Mouse (Mus musculus): ENCODE data around the gene Abca13.
"Not testable (repeated sequence)": the region's sequence is repeated elsewhere in the genome, so short reads cannot be mapped to it uniquely, and the experiment has no call there.

Abca13 gene

DNA sequence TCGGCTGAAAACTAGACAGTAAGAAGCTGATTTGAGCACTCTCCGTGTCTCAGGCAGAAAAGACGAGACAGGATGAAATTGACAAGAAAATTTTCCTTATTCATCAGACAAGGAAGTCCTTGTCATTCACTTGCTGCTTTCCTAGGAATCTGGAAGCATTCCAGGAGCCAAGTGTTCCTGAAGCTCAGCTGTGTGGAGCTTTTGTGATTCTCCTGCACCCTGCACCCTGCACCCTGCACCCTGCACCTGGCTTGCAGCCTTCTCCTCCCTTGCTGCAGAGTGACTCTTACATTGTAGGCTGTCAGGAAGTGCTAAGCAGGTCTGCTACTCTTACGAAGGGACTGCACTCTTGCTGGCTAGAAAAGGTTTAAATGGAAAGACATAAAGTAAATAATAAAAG, 249.4 kb downstream of the Abca13 start:
- in situ Hi-C loops (cut with MboI; ENCODE audit: low pct_unique_long_range_greater_than_20kb in 1 of 2, low sequenced_read_pairs in 2 of 2, unreplicated experiment in 1 of 2), result no loop called here

DNA sequence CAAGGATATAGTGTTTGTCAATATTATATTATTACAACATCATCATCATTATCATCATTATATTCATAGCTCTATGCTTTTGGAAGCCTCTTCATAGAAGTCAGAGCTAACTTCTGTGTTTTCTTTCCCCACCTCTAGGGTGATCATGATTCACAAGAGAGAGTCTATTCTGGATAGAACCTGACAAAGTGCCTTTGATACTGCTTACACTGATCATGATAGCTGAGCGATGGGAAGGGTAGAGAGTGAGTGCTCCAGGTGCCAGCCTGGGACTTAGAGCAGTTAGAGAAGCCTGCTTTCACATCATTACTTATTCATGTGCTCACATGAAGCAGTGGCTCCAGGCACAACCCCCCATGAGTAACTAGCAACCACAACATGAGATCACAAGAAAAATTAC, 280.7 kb downstream of the Abca13 start:
- in situ Hi-C loops (cut with MboI; ENCODE audit: low pct_unique_long_range_greater_than_20kb in 1 of 2, low sequenced_read_pairs in 2 of 2, unreplicated experiment in 1 of 2), result no loop called here

DNA sequence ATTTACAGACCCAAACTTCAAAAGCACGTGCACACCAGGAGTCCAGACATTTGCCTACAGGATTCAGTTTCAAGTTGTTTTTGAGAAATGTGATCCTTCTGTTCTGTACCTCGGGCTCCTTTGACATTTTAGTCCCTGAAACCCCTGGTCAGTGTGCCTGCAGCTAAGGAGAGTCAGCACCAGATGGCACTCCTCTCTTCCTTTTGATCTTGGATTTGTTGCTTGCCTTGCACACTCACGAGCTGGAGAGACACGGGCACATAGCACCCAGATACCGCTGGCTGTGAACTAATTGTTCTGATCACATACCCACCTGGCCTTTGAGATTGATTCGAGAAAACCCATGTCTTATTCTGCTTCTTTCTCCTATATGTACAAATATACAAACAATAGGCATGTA, 289.8 kb downstream of the Abca13 start:
- in situ Hi-C loops (cut with MboI; ENCODE audit: low pct_unique_long_range_greater_than_20kb in 1 of 2, low sequenced_read_pairs in 2 of 2, unreplicated experiment in 1 of 2), result no loop called here

DNA sequence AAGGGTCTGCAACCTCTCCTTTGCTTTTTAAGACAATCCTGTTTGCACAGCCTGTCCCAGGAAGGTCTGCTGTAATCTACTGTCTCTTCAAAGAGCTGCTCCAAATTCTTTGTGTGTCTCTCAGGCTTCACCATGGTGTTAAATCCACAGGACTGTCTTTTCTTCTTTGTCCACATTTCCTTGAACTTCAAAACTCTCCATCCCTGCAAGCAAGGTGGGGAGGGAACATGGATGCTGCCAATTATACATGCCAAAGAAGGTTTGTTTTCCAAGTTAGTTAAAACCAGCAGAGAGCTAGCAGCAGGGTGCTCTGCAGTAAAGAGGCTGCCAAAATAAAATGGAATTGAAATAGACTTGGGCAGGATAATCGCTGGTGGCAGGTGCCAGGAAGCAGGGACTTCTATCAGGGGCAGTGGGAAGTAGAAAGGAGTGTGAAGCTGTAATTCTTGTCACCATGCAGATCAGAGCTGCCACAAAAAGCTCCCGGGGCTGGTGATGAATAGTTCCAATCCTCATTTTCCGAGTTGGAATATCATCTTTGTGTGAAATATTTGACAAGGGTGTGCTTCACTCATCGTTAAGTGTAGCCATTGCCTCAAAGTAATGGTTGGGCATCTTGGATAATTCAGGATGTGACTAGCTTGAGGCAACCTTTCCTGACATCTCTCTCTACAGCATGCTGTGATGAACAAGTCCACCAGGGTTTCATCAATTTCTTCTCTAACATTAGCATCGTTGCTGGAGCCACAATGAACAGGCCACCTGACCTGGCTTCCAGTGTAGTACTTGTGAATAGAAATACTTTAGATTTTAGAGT, 308.8 kb downstream of the Abca13 start:
- in situ Hi-C loops (cut with MboI; ENCODE audit: low pct_unique_long_range_greater_than_20kb in 1 of 2, low sequenced_read_pairs in 2 of 2, unreplicated experiment in 1 of 2), result no loop called here

DNA sequence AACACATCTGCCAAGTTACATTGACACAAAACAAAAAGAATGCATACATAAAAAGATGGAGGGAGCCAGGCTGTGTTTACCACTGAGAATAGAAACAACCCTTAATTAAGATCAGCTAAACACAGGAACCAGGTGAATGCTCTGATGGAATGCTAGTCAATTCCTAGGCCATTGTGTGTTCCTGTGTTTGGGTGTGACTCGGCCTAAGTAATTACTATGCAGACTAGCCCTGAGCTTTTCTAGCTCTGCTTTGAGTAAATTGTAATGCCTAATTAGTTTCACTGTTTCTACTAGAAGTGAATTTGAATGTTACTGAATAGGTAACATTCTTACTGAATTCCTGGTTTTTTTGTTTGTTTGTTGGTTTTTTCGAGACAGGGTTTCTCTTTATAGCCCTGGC, 323.2 kb downstream of the Abca13 start:
- in situ Hi-C loops (cut with MboI; ENCODE audit: low pct_unique_long_range_greater_than_20kb in 1 of 2, low sequenced_read_pairs in 2 of 2, unreplicated experiment in 1 of 2), result not testable (repeated sequence)

DNA sequence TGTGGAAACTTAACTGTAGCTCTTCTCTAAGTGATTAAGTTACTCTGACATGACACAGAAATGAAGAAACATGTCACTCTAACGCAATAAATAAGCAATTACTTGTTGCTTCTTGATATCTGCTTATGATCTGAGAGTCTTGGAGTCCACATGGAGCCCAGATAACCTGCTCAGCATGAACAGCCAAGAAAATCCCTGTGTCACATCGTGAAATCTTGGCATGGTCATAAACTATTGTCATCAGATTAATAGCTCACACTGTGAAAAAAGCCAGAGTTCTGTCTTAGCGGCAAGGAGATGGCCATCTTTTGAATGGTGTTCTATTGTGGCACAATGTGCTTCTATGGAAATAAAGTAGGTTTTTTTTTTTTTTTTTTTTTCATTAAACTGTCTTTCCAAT, 336.8 kb downstream of the Abca13 start:
- in situ Hi-C loops (cut with MboI; ENCODE audit: low pct_unique_long_range_greater_than_20kb in 1 of 2, low sequenced_read_pairs in 2 of 2, unreplicated experiment in 1 of 2), result no loop called here

DNA sequence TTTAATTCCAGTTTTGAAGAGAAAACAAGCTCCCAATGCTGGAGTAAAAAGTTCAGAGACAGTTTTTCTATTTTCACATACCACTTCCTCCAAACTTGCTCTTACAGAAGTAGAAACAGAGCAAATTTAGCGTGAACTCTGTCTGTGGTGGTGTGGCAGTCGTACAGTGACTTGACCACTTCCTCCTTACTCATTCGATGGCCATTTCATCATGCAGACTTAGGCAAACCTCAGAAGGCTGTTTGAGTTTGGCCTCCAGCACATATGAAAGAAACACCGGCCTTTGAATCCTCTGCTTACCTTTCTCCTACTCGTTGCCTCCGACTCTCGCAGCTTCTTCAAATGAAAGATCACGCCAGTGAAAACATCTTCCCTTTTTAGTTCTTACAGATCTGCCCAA, 340.0 kb downstream of the Abca13 start:
- in situ Hi-C loops (cut with MboI; ENCODE audit: low pct_unique_long_range_greater_than_20kb in 1 of 2, low sequenced_read_pairs in 2 of 2, unreplicated experiment in 1 of 2), result no loop called here

DNA sequence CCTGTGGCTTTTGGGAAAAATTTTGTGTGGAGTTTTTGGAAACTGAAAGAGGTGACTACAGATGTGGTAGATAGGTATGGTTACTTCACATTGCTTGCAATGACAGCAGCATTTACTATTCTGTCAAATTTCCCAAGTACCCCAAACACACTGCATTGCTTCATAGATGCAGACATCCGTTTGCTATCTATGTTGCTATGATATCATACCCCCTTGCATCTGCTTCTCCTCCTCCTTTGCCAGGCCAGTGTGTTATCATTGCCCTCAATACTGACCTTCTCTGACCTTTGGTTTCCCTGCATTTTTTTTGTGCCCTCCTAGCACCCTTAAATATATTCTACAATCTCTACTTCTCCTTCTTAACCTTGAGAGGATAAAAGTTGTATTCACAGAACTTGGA, 341.4 kb downstream of the Abca13 start:
- in situ Hi-C loops (cut with MboI; ENCODE audit: low pct_unique_long_range_greater_than_20kb in 1 of 2, low sequenced_read_pairs in 2 of 2, unreplicated experiment in 1 of 2), result no loop called here

DNA sequence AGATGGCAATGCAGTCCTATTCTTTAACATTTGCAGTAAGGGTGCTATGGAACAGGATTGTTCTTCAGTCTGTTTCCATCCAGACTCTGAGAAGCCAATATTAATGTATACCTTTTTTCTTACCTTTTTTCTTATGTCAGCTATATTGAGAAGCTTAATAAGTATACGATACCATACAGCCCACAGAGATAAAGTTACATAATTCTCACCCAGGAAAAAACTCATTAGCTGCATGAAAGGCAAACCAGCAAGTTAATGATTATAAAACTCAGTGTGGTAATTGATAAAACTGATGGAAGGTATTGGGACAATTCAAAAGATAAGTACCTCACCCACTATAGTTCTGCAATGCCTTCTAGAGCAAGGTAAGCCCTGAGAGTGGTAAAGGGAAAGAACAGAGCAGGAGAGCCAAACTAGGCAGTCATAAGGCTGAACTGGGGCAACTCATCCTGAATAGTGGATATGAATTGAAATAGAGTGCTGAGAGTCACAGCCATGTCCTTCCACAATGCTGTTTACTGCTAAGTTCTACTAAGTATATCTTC, 342.0 kb downstream of the Abca13 start:
- in situ Hi-C loops (cut with MboI; ENCODE audit: low pct_unique_long_range_greater_than_20kb in 1 of 2, low sequenced_read_pairs in 2 of 2, unreplicated experiment in 1 of 2), result no loop called here

DNA sequence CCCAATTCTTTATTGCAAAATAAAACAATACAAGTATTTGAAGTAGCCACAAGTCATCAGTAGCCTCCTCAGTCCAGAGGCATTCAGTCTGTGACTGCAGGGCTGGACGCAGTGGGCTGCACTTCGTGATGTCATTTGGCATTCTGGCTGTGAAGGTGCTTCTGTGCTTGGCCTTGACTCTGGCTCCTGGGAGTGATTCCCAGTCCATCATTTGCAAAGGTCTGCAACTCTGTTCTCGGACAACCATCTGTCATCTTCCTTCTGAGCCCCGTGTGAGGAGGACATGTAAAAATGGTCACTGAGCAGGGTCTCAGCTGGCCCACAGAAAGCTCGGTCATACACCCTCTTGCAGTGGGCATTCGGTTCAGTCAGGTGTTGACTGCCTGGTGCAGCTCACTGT, 345.1 kb downstream of the Abca13 start:
- in situ Hi-C loops (cut with MboI; ENCODE audit: low pct_unique_long_range_greater_than_20kb in 1 of 2, low sequenced_read_pairs in 2 of 2, unreplicated experiment in 1 of 2), result no loop called here

DNA sequence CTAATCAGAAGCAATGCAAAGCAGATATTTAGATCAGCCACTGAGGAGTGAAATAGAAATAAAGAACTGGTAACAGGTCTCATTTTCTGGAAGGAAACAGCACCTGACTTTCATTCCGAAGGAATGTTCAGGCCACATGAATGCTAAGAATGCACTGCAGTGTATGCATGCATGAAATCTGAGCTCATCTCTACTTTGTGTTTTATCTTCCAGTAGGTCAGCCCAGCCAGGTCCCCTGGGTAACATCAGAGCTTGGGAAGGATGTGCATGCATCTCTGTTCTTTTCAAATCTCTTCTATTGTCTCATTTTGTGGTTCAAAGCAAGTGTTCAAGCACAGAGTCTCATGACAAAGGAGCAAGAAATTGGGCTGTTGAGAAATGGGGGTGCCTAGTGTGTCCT, 346.6 kb downstream of the Abca13 start:
- in situ Hi-C loops (cut with MboI; ENCODE audit: low pct_unique_long_range_greater_than_20kb in 1 of 2, low sequenced_read_pairs in 2 of 2, unreplicated experiment in 1 of 2), result no loop called here

DNA sequence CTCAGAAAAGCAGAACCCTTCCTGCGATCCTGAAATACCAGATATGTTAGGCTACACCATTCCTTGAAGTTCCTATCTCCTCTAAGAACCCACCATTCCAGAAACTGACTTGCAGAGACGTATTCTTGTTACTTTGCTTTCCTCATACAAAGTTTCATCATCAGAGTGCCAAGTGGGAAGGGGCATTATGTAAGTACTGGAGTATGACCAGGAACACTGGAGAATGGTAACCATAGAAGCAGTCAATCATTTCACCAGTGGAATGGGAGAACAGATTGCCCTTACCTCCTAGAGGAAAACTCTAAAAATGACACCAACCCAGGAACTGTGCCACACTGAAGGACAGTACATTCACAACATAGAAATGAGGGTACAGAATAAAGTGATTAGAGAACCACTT, 368.3 kb downstream of the Abca13 start:
- in situ Hi-C loops (cut with MboI; ENCODE audit: low pct_unique_long_range_greater_than_20kb in 1 of 2, low sequenced_read_pairs in 2 of 2, unreplicated experiment in 1 of 2), result no loop called here

DNA sequence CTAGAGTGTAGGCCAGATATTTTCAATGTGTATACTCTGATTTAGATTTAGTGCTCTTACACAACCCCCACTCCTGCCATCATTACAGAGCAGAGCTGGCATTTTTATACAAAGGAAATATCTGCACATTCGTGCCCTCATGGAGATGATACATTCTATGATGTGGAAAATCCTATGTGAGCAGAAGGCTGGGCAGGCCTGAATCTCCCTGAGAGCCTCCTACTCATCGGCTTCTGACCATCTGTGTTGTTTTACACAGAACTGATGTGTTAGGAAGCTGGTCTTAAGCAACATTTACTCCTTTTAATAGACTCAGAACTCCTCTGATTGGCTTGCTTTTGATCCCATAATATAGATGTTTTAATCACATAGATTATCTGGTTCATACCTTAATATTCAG, 376.6 kb downstream of the Abca13 start:
- in situ Hi-C loops (cut with MboI; ENCODE audit: low pct_unique_long_range_greater_than_20kb in 1 of 2, low sequenced_read_pairs in 2 of 2, unreplicated experiment in 1 of 2), result no loop called here

DNA sequence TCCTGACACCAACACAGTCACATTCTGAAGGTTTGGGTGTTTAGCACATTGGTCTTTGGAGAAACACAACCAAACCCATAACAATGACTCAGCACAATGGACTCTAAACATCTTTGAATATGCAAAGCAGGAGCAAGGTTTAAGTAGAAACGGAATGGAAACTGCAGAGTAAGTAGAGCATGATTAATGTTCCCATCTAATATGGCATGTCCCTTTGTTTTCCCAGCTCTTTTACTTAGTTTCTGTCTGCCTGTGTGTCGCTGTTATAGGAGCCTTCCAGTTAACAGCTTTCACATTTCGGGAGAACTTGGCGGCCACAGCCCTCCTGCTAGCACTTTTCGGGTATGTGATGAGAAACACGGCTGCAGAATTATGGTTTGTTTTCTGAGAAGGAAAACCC, 378.6 kb downstream of the Abca13 start:
- in situ Hi-C loops (cut with MboI; ENCODE audit: low pct_unique_long_range_greater_than_20kb in 1 of 2, low sequenced_read_pairs in 2 of 2, unreplicated experiment in 1 of 2), result no loop called here

DNA sequence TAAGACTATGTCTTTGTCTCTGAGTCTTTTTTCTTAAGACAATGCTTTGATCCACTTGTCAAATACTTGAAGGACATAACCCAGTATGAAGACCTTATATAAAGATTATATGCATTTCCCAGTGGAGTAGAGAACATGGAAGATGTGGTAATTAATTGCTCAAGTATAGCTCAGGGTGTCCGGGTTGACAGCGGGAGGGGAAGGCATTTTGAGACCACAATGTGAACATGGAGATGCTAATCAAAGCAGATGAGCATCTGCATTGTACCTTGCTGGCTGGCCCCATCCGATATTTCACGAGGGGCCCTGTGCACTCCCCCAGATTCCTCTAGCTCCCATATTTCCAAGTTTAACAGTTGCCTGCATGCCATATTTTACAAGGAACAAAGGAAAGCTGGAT, 383.2 kb downstream of the Abca13 start:
- in situ Hi-C loops (cut with MboI; ENCODE audit: low pct_unique_long_range_greater_than_20kb in 1 of 2, low sequenced_read_pairs in 2 of 2, unreplicated experiment in 1 of 2), result no loop called here

DNA sequence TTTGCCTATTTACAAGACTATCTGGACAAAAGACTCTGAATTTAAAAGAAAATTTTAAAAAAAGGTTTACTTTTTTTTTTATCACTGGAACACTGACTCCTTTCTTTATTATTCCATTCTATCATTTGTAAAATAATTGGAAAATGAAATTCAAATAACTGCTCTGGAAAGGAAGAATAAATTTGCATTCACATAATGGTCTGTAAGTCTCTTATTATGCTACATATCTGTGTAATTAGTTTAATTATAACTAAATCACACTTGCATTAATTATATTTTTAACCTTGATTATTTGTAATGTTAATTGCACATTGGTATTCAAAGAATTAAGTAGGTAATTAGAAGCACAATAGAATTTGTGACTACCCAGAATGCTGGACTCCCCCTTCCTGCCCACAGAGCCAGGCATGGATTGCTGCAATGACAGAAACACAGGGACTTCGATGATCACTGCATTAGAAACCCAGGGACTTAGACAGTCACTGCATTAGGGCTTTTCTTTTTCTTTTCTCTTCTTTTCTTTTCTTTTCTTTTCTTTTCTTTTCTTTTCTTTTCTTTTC, 400.1 kb downstream of the Abca13 start:
- in situ Hi-C loops (cut with MboI; ENCODE audit: low pct_unique_long_range_greater_than_20kb in 1 of 2, low sequenced_read_pairs in 2 of 2, unreplicated experiment in 1 of 2), result no loop called here

DNA sequence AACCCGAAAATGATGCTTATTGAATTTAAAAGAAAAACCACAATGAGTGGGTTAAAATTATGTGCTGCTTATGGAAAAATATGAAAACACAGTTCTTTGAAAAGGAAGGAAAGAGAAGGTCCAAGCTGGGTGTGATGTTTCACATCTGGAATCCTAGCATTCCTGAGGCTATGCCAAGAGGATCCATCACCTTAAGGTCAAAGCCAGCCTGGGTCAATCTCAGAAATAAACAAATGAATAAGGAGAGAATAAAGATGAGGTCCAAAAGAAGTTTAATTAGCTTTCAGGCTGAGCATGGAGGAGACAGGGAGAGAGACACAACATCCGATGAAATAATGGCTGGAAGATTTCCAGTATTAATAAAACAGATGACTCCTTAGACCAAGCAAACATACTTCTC, 405.6 kb downstream of the Abca13 start:
- in situ Hi-C loops (cut with MboI; ENCODE audit: low pct_unique_long_range_greater_than_20kb in 1 of 2, low sequenced_read_pairs in 2 of 2, unreplicated experiment in 1 of 2), result no loop called here

DNA sequence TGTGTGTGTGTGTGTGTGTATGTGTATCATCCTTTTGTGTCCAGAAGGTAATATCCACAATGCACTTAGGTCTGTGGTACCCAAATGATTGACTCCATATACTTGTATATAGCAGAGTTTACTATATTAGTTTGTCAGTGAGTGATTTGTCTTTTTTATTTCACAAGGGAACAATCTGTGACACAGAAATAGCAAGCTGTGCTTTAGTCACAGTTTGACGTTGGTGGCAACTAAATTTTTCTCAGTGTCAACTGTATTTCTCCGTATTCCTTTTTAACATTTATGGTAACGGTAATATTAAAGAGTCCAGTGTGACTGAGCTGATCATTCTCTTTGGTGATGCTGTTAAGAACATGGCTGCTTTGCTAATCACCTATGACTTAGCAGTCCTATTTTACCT, 409.4 kb downstream of the Abca13 start:
- in situ Hi-C loops (cut with MboI; ENCODE audit: low pct_unique_long_range_greater_than_20kb in 1 of 2, low sequenced_read_pairs in 2 of 2, unreplicated experiment in 1 of 2), result no loop called here

DNA sequence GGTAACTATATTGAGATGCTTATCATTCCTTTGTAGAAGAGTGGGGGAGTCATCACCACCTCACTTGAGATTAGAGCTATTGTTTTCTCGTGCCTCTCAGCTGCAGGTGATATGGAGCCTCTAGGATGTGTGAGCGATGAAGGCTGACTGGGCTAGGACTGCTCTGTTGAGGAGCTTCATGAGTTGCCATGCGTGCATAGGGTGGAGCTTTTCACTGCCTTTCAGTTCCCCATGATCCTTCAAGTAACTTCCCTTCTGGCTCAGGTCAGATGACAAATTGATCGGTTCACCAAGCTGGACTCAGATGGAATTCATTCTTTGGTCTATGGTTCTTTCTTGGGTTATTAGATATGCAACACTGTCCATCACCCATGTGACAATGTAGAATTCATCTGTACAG, 410.4 kb downstream of the Abca13 start:
- in situ Hi-C loops (cut with MboI; ENCODE audit: low pct_unique_long_range_greater_than_20kb in 1 of 2, low sequenced_read_pairs in 2 of 2, unreplicated experiment in 1 of 2), result no loop called here

DNA sequence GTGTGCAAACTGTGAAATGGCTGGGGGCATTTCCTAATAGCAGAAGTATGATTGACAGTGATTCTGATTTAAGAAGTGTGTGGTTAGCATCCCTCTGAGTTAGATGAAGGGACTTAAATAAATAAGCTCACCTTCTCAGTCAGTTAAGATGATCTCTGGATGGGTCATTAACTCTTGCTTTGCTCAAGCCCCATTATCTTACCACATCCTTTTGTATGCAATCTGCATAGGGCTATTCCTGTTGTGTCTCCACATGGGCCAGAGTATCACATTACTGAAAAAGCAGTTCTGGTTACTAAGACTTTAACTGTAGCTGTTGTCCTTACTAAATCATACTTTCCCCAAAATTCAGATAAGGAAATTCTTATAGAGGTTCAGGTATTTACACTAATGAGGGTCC, 416.5 kb downstream of the Abca13 start:
- in situ Hi-C loops (cut with MboI; ENCODE audit: low pct_unique_long_range_greater_than_20kb in 1 of 2, low sequenced_read_pairs in 2 of 2, unreplicated experiment in 1 of 2), result no loop called here

Measured in mouse embryonic stem cell (cell line).